Mouse (Mus musculus): ENCODE measurements at regions not wholly inside any gene's neighbourhood (a gene's known extent, or its start where the extent isn't known, plus 50 kb on each side); places are given as distances from the start of the nearest gene placed in this dataset.

GRCm38 (mm10) chrX:77307374-77307773 is 203.4 kb upstream of the Tbl1x start:
- no peak overlapping the region for H3K4me3 ChIP-seq (ENCODE audit: control insufficient read depth, low read depth, low read length)
- no peaks in the 10 kb centered on the region for H3K27me3 ChIP-seq (ENCODE audit: control insufficient read depth, insufficient read depth, low read length)
- H3K27ac ChIP-seq (ENCODE audit: control insufficient read depth, insufficient read depth, low read depth, low read length): no peak overlapping the region

GRCm38 (mm10) chrX:77314384-77314783 is 196.4 kb upstream of the Tbl1x start:
- Histone ChIP-seq H3K27ac (ENCODE audit: control insufficient read depth, insufficient read depth, low read depth, low read length) (no peak overlapping the region), H3K4me3 (ENCODE audit: control insufficient read depth, low read depth, low read length) (no peak overlapping the region), H3K27me3 (ENCODE audit: control insufficient read depth, insufficient read depth, low read length) (no peaks in the 10 kb centered on the region), H3K36me3 (ENCODE audit: control insufficient read depth, insufficient read depth, low read length) (no peaks in the 10 kb centered on the region), H3K4me1 (ENCODE audit: control insufficient read depth, insufficient read depth, low read length) (no peaks in the 10 kb centered on the region)
- no peak for TF ChIP-seq CTCF (IDR thresholded peaks at IDR 0.05; ENCODE audit: control insufficient read depth, insufficient read depth, insufficient replicate concordance, low read depth, low read length)
- no peak for TF ChIP-seq POLR2A (IDR thresholded peaks at IDR 0.05; ENCODE audit: control insufficient read depth, low read depth, low read length)

More at GRCm38 (mm10) chrX:77307374-77307773, 203.4 kb upstream of the Tbl1x start:
- no peak for TF ChIP-seq CTCF (IDR thresholded peaks at IDR 0.05; ENCODE audit: control insufficient read depth, insufficient read depth, insufficient replicate concordance, low read depth, low read length)
- H3K36me3 ChIP-seq (ENCODE audit: control insufficient read depth, insufficient read depth, low read length): no peaks in the 10 kb centered on the region
- no peaks in the 10 kb centered on the region for H3K4me1 ChIP-seq (ENCODE audit: control insufficient read depth, insufficient read depth, low read length)

GRCm38 (mm10) chrX:77323644-77324043 is 187.2 kb upstream of the Tbl1x start:
- no peaks in the 10 kb centered on the region for H3K36me3 ChIP-seq (ENCODE audit: control insufficient read depth, insufficient read depth, low read length)
- no peak overlapping the region for H3K27ac ChIP-seq (ENCODE audit: control insufficient read depth, insufficient read depth, low read depth, low read length)
- H3K4me1 ChIP-seq (ENCODE audit: control insufficient read depth, insufficient read depth, low read length): no peaks in the 10 kb centered on the region
- TF ChIP-seq CTCF (IDR thresholded peaks at IDR 0.05; ENCODE audit: control insufficient read depth, insufficient read depth, insufficient replicate concordance, low read depth, low read length) (no peak), POLR2A (IDR thresholded peaks at IDR 0.05; ENCODE audit: control insufficient read depth, low read depth, low read length) (no peak)
- no peaks in the 10 kb centered on the region for H3K27me3 ChIP-seq (ENCODE audit: control insufficient read depth, insufficient read depth, low read length)
- H3K4me3 ChIP-seq (ENCODE audit: control insufficient read depth, low read depth, low read length): no peak overlapping the region

DNA sequence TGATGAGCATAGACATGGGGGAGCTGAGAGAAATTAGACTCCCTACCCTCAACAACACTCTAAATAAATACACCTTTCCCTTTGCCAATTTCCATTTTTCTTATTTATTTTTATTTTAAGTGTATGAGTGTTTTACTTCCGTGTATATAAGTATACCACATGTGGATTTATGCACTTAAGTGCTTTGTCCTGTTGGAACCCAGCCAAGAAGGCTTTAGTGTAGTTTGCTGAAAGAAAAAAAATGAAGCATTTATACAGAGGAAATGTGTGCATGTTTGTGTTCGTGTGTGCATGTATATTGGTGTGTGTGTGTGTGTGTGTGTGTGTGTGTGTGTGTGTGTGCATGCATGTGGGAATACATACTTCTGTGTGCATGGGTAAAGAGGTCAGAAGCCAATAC is 157.6 kb upstream of the Tbl1x start:
- no peaks in the 10 kb centered on the region for H3K27me3 ChIP-seq (ENCODE audit: control insufficient read depth, insufficient read depth, low read length)
- no peak overlapping the region for H3K4me3 ChIP-seq (ENCODE audit: control insufficient read depth, low read depth, low read length)
- no peaks in the 10 kb centered on the region for H3K36me3 ChIP-seq (ENCODE audit: control insufficient read depth, insufficient read depth, low read length)
- no peak for TF ChIP-seq CTCF (IDR thresholded peaks at IDR 0.05; ENCODE audit: control insufficient read depth, insufficient read depth, insufficient replicate concordance, low read depth, low read length)
- no peak for TF ChIP-seq POLR2A (IDR thresholded peaks at IDR 0.05; ENCODE audit: control insufficient read depth, low read depth, low read length)
- no peaks in the 10 kb centered on the region for H3K4me1 ChIP-seq (ENCODE audit: control insufficient read depth, insufficient read depth, low read length)
- no peak overlapping the region for H3K27ac ChIP-seq (ENCODE audit: control insufficient read depth, insufficient read depth, low read depth, low read length)

DNA sequence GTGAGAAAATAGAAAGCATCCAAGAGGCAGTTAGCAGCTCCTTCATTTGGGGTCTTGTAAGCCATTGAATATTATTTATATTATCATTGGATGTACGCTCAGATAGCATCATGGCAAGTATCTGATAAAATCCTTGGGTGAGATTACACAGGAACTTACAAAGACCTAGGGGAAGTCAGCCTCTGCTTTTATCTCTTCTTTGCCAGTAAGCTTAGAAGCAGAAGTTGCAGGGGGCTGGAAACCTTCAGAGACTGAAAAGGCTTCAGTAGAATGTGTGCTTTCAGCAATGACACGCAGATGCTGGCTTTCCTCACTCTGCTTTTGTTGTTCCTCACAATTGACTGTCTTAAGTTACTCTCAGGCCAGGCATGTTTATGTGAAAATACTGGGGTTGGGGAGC is 150.3 kb upstream of the Tbl1x start:
- no peaks in the 10 kb centered on the region for H3K36me3 ChIP-seq (ENCODE audit: control insufficient read depth, insufficient read depth, low read length)
- no peaks in the 10 kb centered on the region for H3K27me3 ChIP-seq (ENCODE audit: control insufficient read depth, insufficient read depth, low read length)
- H3K4me3 ChIP-seq (ENCODE audit: control insufficient read depth, low read depth, low read length): no peak overlapping the region
- H3K27ac ChIP-seq (ENCODE audit: control insufficient read depth, insufficient read depth, low read depth, low read length): no peak overlapping the region
- H3K4me1 ChIP-seq (ENCODE audit: control insufficient read depth, insufficient read depth, low read length): no peaks in the 10 kb centered on the region
- TF ChIP-seq POLR2A (IDR thresholded peaks at IDR 0.05; ENCODE audit: control insufficient read depth, low read depth, low read length): no peak
- TF ChIP-seq CTCF (IDR thresholded peaks at IDR 0.05; ENCODE audit: control insufficient read depth, insufficient read depth, insufficient replicate concordance, low read depth, low read length): no peak

- no peaks in the 10 kb centered on the region for H3K4me1 ChIP-seq (ENCODE audit: control insufficient read depth, insufficient read depth, low read length)
- no peak overlapping the region for H3K27ac ChIP-seq (ENCODE audit: control insufficient read depth, insufficient read depth, low read depth, low read length)
- TF ChIP-seq CTCF (IDR thresholded peaks at IDR 0.05; ENCODE audit: control insufficient read depth, insufficient read depth, insufficient replicate concordance, low read depth, low read length) (no peak), POLR2A (IDR thresholded peaks at IDR 0.05; ENCODE audit: control insufficient read depth, low read depth, low read length) (no peak)
- H3K27me3 ChIP-seq (ENCODE audit: control insufficient read depth, insufficient read depth, low read length): no peaks in the 10 kb centered on the region
- no peak overlapping the region for H3K4me3 ChIP-seq (ENCODE audit: control insufficient read depth, low read depth, low read length)
- H3K36me3 ChIP-seq (ENCODE audit: control insufficient read depth, insufficient read depth, low read length): no peaks in the 10 kb centered on the region
These were observed 149.7 kb upstream of the Tbl1x start for GRCm38 (mm10) chrX:77361106-77361505.

DNA sequence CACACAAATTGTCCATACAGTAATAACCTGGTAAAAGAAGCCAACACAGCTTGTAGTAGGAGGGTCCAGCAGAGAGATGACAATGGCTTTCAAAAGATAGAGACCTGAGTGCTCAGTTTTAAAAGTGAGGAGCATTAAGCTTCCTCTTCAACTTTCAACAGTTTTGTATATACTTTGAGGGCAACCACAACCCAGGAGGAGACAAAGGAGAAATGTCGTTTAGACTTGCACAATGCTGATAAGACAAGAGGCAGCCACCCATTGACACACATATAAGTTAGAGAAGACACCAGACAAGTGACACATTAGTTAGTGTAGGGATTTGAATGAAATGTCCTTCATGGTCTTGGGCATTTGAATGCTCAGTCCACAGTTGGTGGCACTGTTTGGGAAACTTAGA is 147.2 kb upstream of the Tbl1x start:
- Histone ChIP-seq H3K27me3 (ENCODE audit: control insufficient read depth, insufficient read depth, low read length) (no peaks in the 10 kb centered on the region), H3K4me1 (ENCODE audit: control insufficient read depth, insufficient read depth, low read length) (no peaks in the 10 kb centered on the region), H3K36me3 (ENCODE audit: control insufficient read depth, insufficient read depth, low read length) (no peaks in the 10 kb centered on the region), H3K4me3 (ENCODE audit: control insufficient read depth, low read depth, low read length) (no peak overlapping the region), H3K27ac (ENCODE audit: control insufficient read depth, insufficient read depth, low read depth, low read length) (no peak overlapping the region)
- no peak for TF ChIP-seq CTCF (IDR thresholded peaks at IDR 0.05; ENCODE audit: control insufficient read depth, insufficient read depth, insufficient replicate concordance, low read depth, low read length)
- TF ChIP-seq POLR2A (IDR thresholded peaks at IDR 0.05; ENCODE audit: control insufficient read depth, low read depth, low read length): no peak

- no peak overlapping the region for H3K4me3 ChIP-seq (ENCODE audit: control insufficient read depth, low read depth, low read length)
- no peak for TF ChIP-seq POLR2A (IDR thresholded peaks at IDR 0.05; ENCODE audit: control insufficient read depth, low read depth, low read length)
- TF ChIP-seq CTCF (IDR thresholded peaks at IDR 0.05; ENCODE audit: control insufficient read depth, insufficient read depth, insufficient replicate concordance, low read depth, low read length): no peak
- H3K4me1 ChIP-seq (ENCODE audit: control insufficient read depth, insufficient read depth, low read length): no peaks in the 10 kb centered on the region
- no peaks in the 10 kb centered on the region for H3K36me3 ChIP-seq (ENCODE audit: control insufficient read depth, insufficient read depth, low read length)
- H3K27me3 ChIP-seq (ENCODE audit: control insufficient read depth, insufficient read depth, low read length): no peaks in the 10 kb centered on the region
- H3K27ac ChIP-seq (ENCODE audit: control insufficient read depth, insufficient read depth, low read depth, low read length): no peak overlapping the region
These were observed 143.5 kb upstream of the Tbl1x start for GRCm38 (mm10) chrX:77367351-77367750.
